Mouse (Mus musculus): ENCODE measurements around the gene Kremen2. TPM values are rescaled to one million over a fixed set of nuclear protein-coding genes. Genes with fewer than 3 reads are reported as not detected.
A peak's percentile ranks its signal among the peaks of the same experiment; 100 is the strongest.

Kremen2 gene
- polyA plus RNA-seq (2016; fragmentation: Nextera tagmentation; extraction: Ambion mirVana), result 0.43 and 1.9 TPM in 2 replicates

DNA sequence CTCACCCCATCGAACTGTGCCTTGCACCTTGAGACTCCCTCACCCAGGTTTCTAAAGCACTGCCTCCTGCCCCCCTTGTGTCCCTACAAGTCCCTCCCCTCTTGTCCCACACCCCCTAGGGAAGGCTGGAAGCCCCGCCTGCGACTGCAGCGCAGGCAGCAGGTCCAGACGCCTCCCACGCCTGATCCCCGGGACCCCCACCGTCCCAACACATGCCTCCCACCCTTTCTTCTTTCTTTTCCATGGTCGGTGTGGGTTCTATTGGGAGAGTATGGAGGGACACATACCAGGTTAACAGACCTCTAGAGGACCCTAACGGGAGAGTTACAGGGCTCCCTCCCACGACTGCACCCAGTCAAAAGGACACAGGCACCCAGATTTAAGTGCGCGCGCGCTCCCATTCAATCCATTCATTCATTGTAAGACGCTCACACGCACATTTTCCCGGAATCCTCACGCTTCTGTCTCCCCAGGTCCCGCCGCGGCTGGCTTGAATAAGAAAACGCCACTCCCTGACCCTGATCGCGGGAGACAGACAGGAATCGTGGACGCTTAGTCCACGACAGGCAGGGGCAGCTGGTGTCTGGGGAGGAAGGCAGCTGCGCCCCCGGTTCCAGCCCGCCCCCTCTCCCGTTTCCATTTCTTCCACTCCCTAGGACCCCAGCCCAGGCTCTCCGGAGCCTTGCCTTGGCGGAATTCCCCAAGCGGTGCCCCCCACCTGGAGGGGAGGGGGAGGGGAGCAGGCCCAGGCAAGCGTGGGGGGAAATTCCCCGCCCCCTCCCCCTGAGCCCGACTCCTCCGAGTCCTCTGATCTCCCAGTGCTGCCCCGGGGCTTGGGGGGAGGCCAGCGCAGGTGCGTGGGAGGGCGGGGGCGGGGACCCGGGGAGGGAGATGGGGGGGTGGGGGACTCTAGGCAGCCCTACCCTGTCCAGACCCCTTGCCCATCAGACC, at the start of gene Kremen2:
Gene Kremen2, minus strand, starts transcription at position 533 of the 951 bp plus-strand sequence.
- Histone ChIP-seq H3K36me3 (no peaks in the 10 kb centered on the region), H3K9me3 (no peaks in the 10 kb centered on the region), H3K4me3 (peak within 1 kb of the TSS; percentile 47), H3K27ac (no peak within 1 kb of the TSS), H3K27me3 (ENCODE audit: insufficient read depth, poor library complexity, severe bottlenecking) (peaks cover 78% of the 10 kb centered on the region), H3K4me1 (peaks cover 36% of the 10 kb centered on the region)
- WGBS, result under 1% methylated on average over 44 of the region's 45 CpGs
- DNase-seq (ENCODE audit: low spot score), result no peak

- WGBS, result 88% methylated on average over 8 of the region's 8 CpGs
- Histone ChIP-seq H3K9me3 (no peaks in the 10 kb centered on the region), H3K27me3 (ENCODE audit: insufficient read depth, poor library complexity, severe bottlenecking) (no peaks in the 10 kb centered on the region), H3K36me3 (peaks cover 4% of the 10 kb centered on the region; the same call in 1 of the 2 replicates), H3K27ac (no peak overlapping the region), H3K4me3 (no peak overlapping the region), H3K4me1 (peaks cover 9% of the 10 kb centered on the region)
- DNase-seq (ENCODE audit: low spot score), result no peak
Measured at GRCm38 (mm10) chr17:23795323-23795722, 49.7 kb upstream of the Kremen2 start.

- WGBS, result 64% methylated on average over 2 of the region's 2 CpGs
- H3K27ac ChIP-seq, result peak overlapping the region; percentile 95
Measured at GRCm38 (mm10) chr17:23791079-23791357, 45.4 kb upstream of the Kremen2 start.

DNA sequence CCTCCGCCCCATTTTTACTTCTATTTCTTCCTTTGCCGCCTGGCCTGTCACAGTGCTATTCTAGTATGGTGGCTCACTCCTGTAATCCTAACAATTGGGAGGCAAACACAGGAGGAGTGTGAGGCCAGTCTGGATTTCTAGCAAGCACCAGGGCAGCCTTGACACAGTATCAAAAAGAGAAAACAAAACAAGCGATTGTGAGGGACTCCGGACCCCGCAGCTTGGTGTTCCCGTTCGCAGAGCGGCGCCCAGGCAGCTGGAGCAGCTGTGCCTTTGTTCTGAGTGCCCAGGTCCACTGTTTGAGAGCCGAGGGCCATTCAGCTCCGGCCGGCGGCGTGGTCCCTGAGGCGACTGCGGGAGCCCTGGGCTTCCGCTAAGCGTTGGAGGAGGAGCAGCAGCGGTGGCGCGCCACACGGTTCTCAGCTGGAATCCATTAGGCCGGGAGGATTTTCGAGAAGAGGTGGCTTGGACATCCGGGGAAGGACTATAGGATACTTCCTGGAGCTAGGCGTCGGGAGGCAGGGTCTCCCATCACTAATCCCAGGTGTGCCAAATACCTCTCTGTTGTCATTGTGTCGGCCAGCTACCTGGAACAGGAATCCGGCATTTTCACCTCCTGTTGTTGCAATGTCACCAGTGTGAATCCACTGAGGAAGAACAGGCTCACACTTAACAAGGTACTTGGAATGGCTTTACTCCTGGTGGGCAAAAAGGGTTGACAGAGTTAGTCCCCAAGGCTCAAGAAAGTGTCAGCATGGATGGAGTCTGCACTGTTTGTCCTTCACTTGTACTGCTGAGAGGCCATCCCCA, 44.8 kb upstream of the Kremen2 start, which contains the start of gene Srrm2:
Gene Srrm2, plus strand, starts transcription at position 264 of the 810 bp plus-strand sequence.
- WGBS, result 2% methylated on average over 29 of the region's 29 CpGs
- peak within 1 kb of the TSS; percentile 95 for H3K27ac ChIP-seq
- H3K4me1 ChIP-seq, result peaks cover 27% of the 10 kb centered on the region
- no peak for DNase-seq (ENCODE audit: low spot score)
- peak within 1 kb of the TSS; percentile 64 for H3K4me3 ChIP-seq
- H3K36me3 ChIP-seq, result no peaks in the 10 kb centered on the region
- H3K9me3 ChIP-seq, result no peaks in the 10 kb centered on the region
- no peaks in the 10 kb centered on the region for H3K27me3 ChIP-seq (ENCODE audit: insufficient read depth, poor library complexity, severe bottlenecking)

More at GRCm38 (mm10) chr17:23791079-23791357, 45.4 kb upstream of the Kremen2 start:
- no peak for DNase-seq (ENCODE audit: low spot score)
- Histone ChIP-seq H3K4me1 (peaks cover 21% of the 10 kb centered on the region), H3K9me3 (no peaks in the 10 kb centered on the region), H3K36me3 (no peaks in the 10 kb centered on the region), H3K4me3 (peak overlapping the region; percentile 64), H3K27me3 (ENCODE audit: insufficient read depth, poor library complexity, severe bottlenecking) (no peaks in the 10 kb centered on the region)

DNA sequence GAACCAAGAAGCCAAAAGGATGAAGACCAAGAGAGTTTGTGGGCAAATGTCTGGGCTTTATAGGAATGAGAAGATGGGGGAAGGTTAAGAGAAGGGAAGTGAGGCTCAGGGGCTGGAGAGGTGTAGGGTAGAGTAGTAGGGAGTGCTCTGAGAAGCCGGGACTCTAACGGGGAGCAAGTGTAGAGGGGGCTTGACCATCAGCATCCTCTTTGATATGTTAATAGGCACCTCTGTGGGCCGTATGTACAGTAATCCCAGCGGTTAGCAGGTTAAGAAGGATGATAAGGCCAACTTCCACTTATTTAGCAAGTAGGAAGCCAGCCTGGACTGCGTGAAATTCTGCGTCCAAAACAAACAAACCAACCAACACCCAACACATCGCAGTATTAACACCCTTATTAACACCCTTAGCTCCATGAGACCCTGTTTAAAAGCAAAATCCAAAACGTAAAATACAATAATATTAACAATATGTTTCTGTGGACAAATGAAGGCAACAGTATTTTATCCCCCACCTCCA, 44.2 kb upstream of the Kremen2 start:
- Histone ChIP-seq H3K9me3 (no peaks in the 10 kb centered on the region), H3K27me3 (ENCODE audit: insufficient read depth, poor library complexity, severe bottlenecking) (no peaks in the 10 kb centered on the region), H3K36me3 (no peaks in the 10 kb centered on the region), H3K4me1 (peaks cover 30% of the 10 kb centered on the region), H3K4me3 (peak overlapping the region; percentile 64), H3K27ac (peak overlapping the region; percentile 95)
- WGBS, result 12% methylated on average over 8 of the region's 8 CpGs
- DNase-seq (ENCODE audit: low spot score), result no peak

- H3K9me3 ChIP-seq, result no peaks in the 10 kb centered on the region
- 83% methylated on average over 4 of the region's 4 CpGs for WGBS
- no peak overlapping the region for H3K27ac ChIP-seq
- peaks cover 30% of the 10 kb centered on the region for H3K4me1 ChIP-seq
- no peak overlapping the region for H3K4me3 ChIP-seq
- H3K36me3 ChIP-seq, result no peaks in the 10 kb centered on the region
- no peaks in the 10 kb centered on the region for H3K27me3 ChIP-seq (ENCODE audit: insufficient read depth, poor library complexity, severe bottlenecking)
- DNase-seq (ENCODE audit: low spot score), result no peak
Measured at GRCm38 (mm10) chr17:23788973-23789372, 43.3 kb upstream of the Kremen2 start.

DNA sequence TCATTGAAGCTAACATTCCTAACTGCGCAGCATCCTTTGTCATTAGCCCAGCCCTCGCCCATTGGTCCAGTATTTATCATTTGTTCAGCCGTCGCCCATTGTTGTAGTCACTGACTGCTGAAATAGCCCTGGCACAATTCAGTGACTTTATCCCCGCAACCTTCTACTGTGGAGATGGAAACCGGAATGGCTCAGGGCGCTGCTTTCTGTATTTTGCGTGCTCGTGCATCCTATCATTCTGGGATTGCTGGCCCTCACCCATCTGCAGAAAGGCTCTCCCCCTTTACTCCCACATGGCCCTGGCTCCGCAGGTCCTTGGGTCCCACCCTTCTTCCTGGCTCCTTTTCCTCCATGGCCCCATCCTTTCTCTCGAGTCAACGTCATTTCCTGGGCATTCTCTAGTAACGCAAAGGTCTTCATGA, 40.9 kb upstream of the Kremen2 start:
- 19% methylated on average over 13 of the region's 13 CpGs for WGBS
- Histone ChIP-seq H3K27ac (no peak overlapping the region), H3K36me3 (no peaks in the 10 kb centered on the region), H3K4me1 (peaks cover 30% of the 10 kb centered on the region), H3K27me3 (ENCODE audit: insufficient read depth, poor library complexity, severe bottlenecking) (no peaks in the 10 kb centered on the region), H3K4me3 (peak overlapping the region; percentile 77), H3K9me3 (no peaks in the 10 kb centered on the region)
- no peak for DNase-seq (ENCODE audit: low spot score)

DNA sequence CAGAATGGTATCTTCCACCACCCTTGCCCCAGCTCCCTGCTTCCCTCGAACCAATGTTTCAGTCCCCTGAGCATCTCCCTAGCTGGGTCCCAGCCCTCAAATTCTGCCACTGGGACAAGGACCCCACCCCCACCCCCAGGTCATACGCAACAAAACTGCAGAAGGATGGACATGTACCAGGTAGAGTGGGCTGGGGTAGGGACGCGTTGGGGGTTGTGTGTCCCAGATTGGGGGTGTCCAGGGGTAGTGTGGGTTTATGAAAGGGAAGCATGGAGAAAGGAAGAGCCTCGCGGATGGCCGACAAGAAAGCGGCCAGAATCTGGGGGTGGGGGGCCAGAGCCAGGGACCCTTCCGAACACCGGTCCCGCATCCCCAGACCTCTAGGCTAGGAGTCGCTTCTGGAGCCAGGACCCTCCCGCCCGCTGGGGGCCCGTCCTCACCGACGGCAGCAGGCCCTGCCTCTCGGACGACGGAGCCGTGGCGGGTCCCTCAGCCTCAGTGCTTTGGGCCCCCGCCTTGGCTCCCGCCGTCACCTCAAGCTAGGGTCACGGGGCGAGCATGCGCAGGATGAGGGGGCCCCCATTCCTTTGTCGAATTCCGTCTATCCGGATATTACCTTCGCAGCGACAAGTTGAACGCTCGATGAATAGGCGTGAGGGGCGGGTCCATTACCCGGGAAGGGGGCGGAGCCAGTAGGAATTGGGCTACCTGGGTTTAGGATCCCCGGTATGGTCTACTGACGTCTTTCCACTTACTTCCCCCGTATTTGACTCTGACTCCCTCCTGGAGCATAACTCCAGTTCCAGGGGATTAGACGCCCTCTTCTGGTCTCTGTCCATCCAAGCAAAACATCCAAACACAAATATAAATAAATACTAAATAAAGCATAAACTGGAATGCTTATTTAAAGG, 40.2 kb upstream of the Kremen2 start, which contains the start of gene Flywch2:
Gene Flywch2, minus strand, starts transcription at position 521 of the 911 bp plus-strand sequence.
- peak within 1 kb of the TSS; percentile 77 for H3K4me3 ChIP-seq
- H3K4me1 ChIP-seq, result peaks cover 25% of the 10 kb centered on the region
- WGBS, result 3% methylated on average over 43 of the region's 43 CpGs
- H3K36me3 ChIP-seq, result no peaks in the 10 kb centered on the region
- DNase-seq (ENCODE audit: low spot score), result no peak
- H3K9me3 ChIP-seq, result no peaks in the 10 kb centered on the region
- peak within 1 kb of the TSS; percentile 86 for H3K27ac ChIP-seq
- H3K27me3 ChIP-seq (ENCODE audit: insufficient read depth, poor library complexity, severe bottlenecking), result no peaks in the 10 kb centered on the region

- no peaks in the 10 kb centered on the region for H3K9me3 ChIP-seq
Measured at GRCm38 (mm10) chr17:23783352-23783751, 37.7 kb upstream of the Kremen2 start.

DNA sequence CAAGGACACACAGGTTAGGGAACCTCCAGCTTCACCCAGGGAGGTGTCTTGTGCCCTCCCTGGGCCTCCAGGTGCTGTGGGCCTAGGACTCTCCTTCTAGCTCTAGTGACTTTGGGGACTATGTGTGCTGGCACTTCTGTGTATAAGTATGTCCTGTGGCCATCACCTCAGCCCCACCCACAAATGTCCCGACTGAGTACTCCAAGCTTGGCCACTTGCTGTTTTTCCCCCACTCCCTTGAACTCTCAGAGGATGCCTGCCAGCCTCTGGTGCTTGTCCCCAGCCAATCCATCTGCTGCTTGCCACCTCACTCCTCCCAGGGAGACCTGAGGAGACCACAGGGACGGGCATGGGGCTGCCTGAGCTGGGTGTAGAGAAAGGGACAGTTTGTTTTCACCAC, 32.8 kb upstream of the Kremen2 start:
- 42% methylated on average over 2 of the region's 2 CpGs for WGBS
- no peak overlapping the region for H3K4me3 ChIP-seq
- H3K36me3 ChIP-seq, result no peaks in the 10 kb centered on the region
- 0 out of 2 replicates have a peak, but pooled peaks cover 6% of the 10 kb centered on the region for H3K27me3 ChIP-seq (ENCODE audit: insufficient read depth, poor library complexity, severe bottlenecking)
- H3K27ac ChIP-seq, result no peak overlapping the region
- no peaks in the 10 kb centered on the region for H3K9me3 ChIP-seq
- H3K4me1 ChIP-seq, result peaks cover 4% of the 10 kb centered on the region; the same call in 1 of the 2 replicates
- no peak for DNase-seq (ENCODE audit: low spot score)

More at GRCm38 (mm10) chr17:23783352-23783751, 37.7 kb upstream of the Kremen2 start:
- Histone ChIP-seq H3K36me3 (no peaks in the 10 kb centered on the region), H3K4me1 (peaks cover 12% of the 10 kb centered on the region), H3K27me3 (ENCODE audit: insufficient read depth, poor library complexity, severe bottlenecking) (0 out of 2 replicates have a peak, but pooled peaks cover 6% of the 10 kb centered on the region), H3K4me3 (no peak overlapping the region), H3K27ac (no peak overlapping the region)
- no peak for DNase-seq (ENCODE audit: low spot score)

DNA sequence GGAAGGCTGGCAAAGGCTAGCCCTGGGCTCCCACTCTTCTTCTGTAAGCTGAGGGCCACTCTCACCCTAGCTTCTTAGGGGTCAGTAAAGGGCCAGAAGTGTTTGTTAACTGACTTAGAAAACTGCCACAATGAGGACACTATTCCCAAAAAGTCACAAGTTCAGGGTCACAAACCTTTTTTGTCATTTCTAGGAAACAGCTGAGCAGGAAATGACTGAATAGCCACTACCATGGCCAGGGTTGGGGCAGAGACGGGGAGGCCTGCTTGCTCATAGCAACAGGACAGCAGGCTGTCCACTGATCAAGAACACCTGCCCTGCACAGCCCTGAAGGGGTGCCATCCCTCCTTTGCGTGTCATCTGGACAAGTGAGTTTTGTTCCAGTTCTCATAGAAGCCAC, 31.5 kb upstream of the Kremen2 start:
- H3K27ac ChIP-seq, result no peak overlapping the region
- no peak overlapping the region for H3K4me3 ChIP-seq
- DNase-seq (ENCODE audit: low spot score), result no peak
- no peaks in the 10 kb centered on the region for H3K36me3 ChIP-seq
- H3K9me3 ChIP-seq, result no peaks in the 10 kb centered on the region
- WGBS, result 79% methylated on average over 2 of the region's 2 CpGs
- H3K27me3 ChIP-seq (ENCODE audit: insufficient read depth, poor library complexity, severe bottlenecking), result 0 out of 2 replicates have a peak, but pooled peaks cover 6% of the 10 kb centered on the region
- peaks cover 4% of the 10 kb centered on the region; the same call in 1 of the 2 replicates for H3K4me1 ChIP-seq

GRCm38 (mm10) chr17:23776216-23776615, 30.6 kb upstream of the Kremen2 start:
- peaks cover 7% of the 10 kb centered on the region; the same call in 1 of the 2 replicates for H3K4me1 ChIP-seq
- no peak overlapping the region for H3K4me3 ChIP-seq
- peak; percentile 73 for DNase-seq (ENCODE audit: low spot score)
- H3K9me3 ChIP-seq, result no peaks in the 10 kb centered on the region
- H3K36me3 ChIP-seq, result no peaks in the 10 kb centered on the region
- 71% methylated on average over 10 of the region's 10 CpGs for WGBS
- no peak overlapping the region for H3K27ac ChIP-seq
- 0 out of 2 replicates have a peak, but pooled peaks cover 6% of the 10 kb centered on the region for H3K27me3 ChIP-seq (ENCODE audit: insufficient read depth, poor library complexity, severe bottlenecking)

Measured in heart, embryonic 10.5 days (tissue).